Mouse (Mus musculus) MEL (cell line): ENCODE measurements at regions not wholly inside any gene's neighbourhood (a gene's known extent, or its start where the extent isn't known, plus 50 kb on each side); places are given as distances from the start of the nearest gene placed in this dataset.

ENCODE experiments used
- DNase-seq: peaks from one replicate; pipeline ENCODE4 v3.0.0; 2011; ENCODE audit warnings: low read depth, low spot score
- H3K27ac ChIP-seq: 2 replicates; pipeline ENCODE4 v1.5.1; 2012; ENCODE audit warnings: low read depth, mild to moderate bottlenecking, control low read depth, low read length, moderate library complexity; ENCODE audit not compliant: control insufficient read depth
- H3K27me3 ChIP-seq, 2 experiments: fragments of 150-350 bp in 1 of 2; sonication (generic) in 1 of 2; 2 replicates each; pipeline ENCODE4 v1.6.1; 2012; ENCODE audit warnings: low read length in 2 of 2, mild to moderate bottlenecking in 2 of 2, improper control_type of control experiment in 1 of 2, moderate library complexity in 1 of 2; ENCODE audit not compliant: insufficient read depth in 2 of 2, control insufficient read depth in 1 of 2
- H3K36me3 ChIP-seq, 2 experiments: 2 replicates each; pipeline ENCODE4 v1.6.1; 2012 to 2014; ENCODE audit warnings: low read length in 2 of 2, improper control_type of control experiment in 1 of 2, inconsistent platforms in 1 of 2, mild to moderate bottlenecking in 1 of 2; ENCODE audit not compliant: insufficient read depth in 2 of 2, control insufficient read depth in 1 of 2
- H3K4me1 ChIP-seq, 2 experiments: fragments of 150-350 bp in 1 of 2; sonication (generic) in 1 of 2; 2 replicates each; pipeline ENCODE4 v1.6.1; 2012; ENCODE audit warnings: low read length in 2 of 2, improper control_type of control experiment in 1 of 2, mild to moderate bottlenecking in 1 of 2; ENCODE audit not compliant: insufficient read depth in 2 of 2, control insufficient read depth in 1 of 2
- H3K4me3 ChIP-seq, 2 experiments: fragments of 150-350 bp in 1 of 2; sonication (generic) in 1 of 2; 2 replicates each; pipeline ENCODE4 v1.5.1; 2012; ENCODE audit warnings: low read depth in 2 of 2, low read length in 2 of 2, mild to moderate bottlenecking in 2 of 2, moderate library complexity in 2 of 2, control low read depth in 1 of 2, improper control_type of control experiment in 1 of 2; ENCODE audit not compliant: control insufficient read depth in 1 of 2, insufficient read depth in 1 of 2
- H3K79me2 ChIP-seq: 2 replicates; pipeline ENCODE4 v1.6.1; 2012; ENCODE audit warnings: mild to moderate bottlenecking, low read length, moderate library complexity; ENCODE audit not compliant: control insufficient read depth, poor library complexity, insufficient read depth
- H3K9ac ChIP-seq: 2 replicates; pipeline ENCODE4 v1.6.1; 2012; ENCODE audit warnings: low read depth, mild to moderate bottlenecking, control low read depth, low read length, moderate library complexity; ENCODE audit not compliant: control insufficient read depth, poor library complexity, severe bottlenecking
- H3K9me3 ChIP-seq: fragments of 150-350 bp; sonication (generic); replicated peaks from 2 replicates; pipeline ENCODE4 v1.6.1; 2012; ENCODE audit warnings: mild to moderate bottlenecking, low read length, improper control_type of control experiment, moderate library complexity; ENCODE audit not compliant: insufficient read depth
- BHLHE40 ChIP-seq: IDR thresholded peaks from 2 replicates; pipeline ENCODE4 v1.6.1; 2012; ENCODE audit warnings: low read depth, mild to moderate bottlenecking, inconsistent platforms, low read length, improper control_type of control experiment, borderline replicate concordance
- CHD1 ChIP-seq: IDR thresholded peaks from 2 replicates; pipeline ENCODE4 v1.6.1; 2012; ENCODE audit warnings: low read depth, mild to moderate bottlenecking, inconsistent platforms, low read length, improper control_type of control experiment
- CHD2 ChIP-seq: IDR thresholded peaks from 2 replicates; pipeline ENCODE4 v1.6.1; 2011; ENCODE audit warnings: low read length, improper control_type of control experiment
- ELF1 ChIP-seq: IDR thresholded peaks from 2 replicates; pipeline ENCODE4 v1.6.1; 2014; ENCODE audit warnings: low read depth, mild to moderate bottlenecking, inconsistent platforms, low read length, improper control_type of control experiment, moderate library complexity
- GABPA ChIP-seq: IDR thresholded peaks from 2 replicates; pipeline ENCODE4 v1.6.1; 2012; ENCODE audit warnings: low read depth, mild to moderate bottlenecking, inconsistent platforms, low read length, improper control_type of control experiment, moderate library complexity
- GATA1 ChIP-seq: IDR thresholded peaks from 2 replicates; pipeline ENCODE4 v1.6.1; 2011; ENCODE audit warnings: low read depth, low read length, improper control_type of control experiment
- HCFC1 ChIP-seq: IDR thresholded peaks from 2 replicates; pipeline ENCODE4 v1.6.1; 2012; ENCODE audit warnings: low read depth, mild to moderate bottlenecking, inconsistent platforms, low read length, improper control_type of control experiment, moderate library complexity
- MAZ ChIP-seq: IDR thresholded peaks from 2 replicates; pipeline ENCODE4 v1.6.1; 2012; ENCODE audit warnings: low read depth, mild to moderate bottlenecking, inconsistent platforms, low read length, improper control_type of control experiment
- MEF2A ChIP-seq: IDR thresholded peaks from 2 replicates; pipeline ENCODE4 v1.6.1; 2014; ENCODE audit warnings: low read depth, mild to moderate bottlenecking, inconsistent platforms, low read length, improper control_type of control experiment; ENCODE audit not compliant: poor library complexity, insufficient replicate concordance, severe bottlenecking; ENCODE audit errors: extremely low read depth
- MXI1 ChIP-seq: IDR thresholded peaks from 2 replicates; pipeline ENCODE4 v1.6.1; 2011; ENCODE audit warnings: mild to moderate bottlenecking, low read depth, low read length, improper control_type of control experiment
- MYB ChIP-seq: IDR thresholded peaks from 2 replicates; pipeline ENCODE4 v1.6.1; 2011; ENCODE audit warnings: mild to moderate bottlenecking, low read depth, low read length, improper control_type of control experiment
- MYC ChIP-seq: IDR thresholded peaks from 2 replicates; pipeline ENCODE4 v1.6.1; 2011; ENCODE audit warnings: low read depth, mild to moderate bottlenecking, low read length, improper control_type of control experiment, moderate library complexity
- NELFE ChIP-seq: IDR thresholded peaks from 2 replicates; pipeline ENCODE4 v1.6.1; 2011; ENCODE audit warnings: low read depth, low read length, improper control_type of control experiment
- POLR2A ChIP-seq, 2 experiments: IDR thresholded peaks; 2 replicates each; pipeline ENCODE4 v1.6.1; 2011 to 2012; ENCODE audit warnings: low read length in 2 of 2, mild to moderate bottlenecking in 2 of 2, control low read depth in 1 of 2, improper control_type of control experiment in 1 of 2, low read depth in 1 of 2, moderate library complexity in 1 of 2; ENCODE audit not compliant: control insufficient read depth in 1 of 2, insufficient read depth in 1 of 2, poor library complexity in 1 of 2
- POLR2AphosphoS5 ChIP-seq: IDR thresholded peaks from 2 replicates; pipeline ENCODE4 v1.6.1; 2012; ENCODE audit warnings: low read depth, borderline replicate concordance, mild to moderate bottlenecking, inconsistent platforms, low read length, moderate library complexity, mixed read lengths
- SIN3A ChIP-seq: IDR thresholded peaks from 2 replicates; pipeline ENCODE4 v1.6.1; 2012; ENCODE audit warnings: low read length, improper control_type of control experiment, inconsistent platforms
- USF2 ChIP-seq, 2 experiments: IDR thresholded peaks; 2 replicates each; pipeline ENCODE4 v1.6.1; 2011 to 2012; ENCODE audit warnings: improper control_type of control experiment in 2 of 2, low read length in 2 of 2, borderline replicate concordance in 1 of 2, inconsistent platforms in 1 of 2, low read depth in 1 of 2, mild to moderate bottlenecking in 1 of 2; ENCODE audit not compliant: insufficient read depth in 1 of 2
- ZC3H11A ChIP-seq: IDR thresholded peaks from 2 replicates; pipeline ENCODE4 v1.6.1; 2012; ENCODE audit warnings: low read depth, mild to moderate bottlenecking, inconsistent platforms, low read length, improper control_type of control experiment
- ZKSCAN1 ChIP-seq: IDR thresholded peaks from 2 replicates; pipeline ENCODE4 v1.6.1; 2012; ENCODE audit warnings: low read depth, mild to moderate bottlenecking, inconsistent platforms, low read length, improper control_type of control experiment, moderate library complexity
- ZMIZ1 ChIP-seq: IDR thresholded peaks from 2 replicates; pipeline ENCODE4 v1.6.1; 2012; ENCODE audit warnings: low read depth, mild to moderate bottlenecking, inconsistent platforms, low read length, improper control_type of control experiment, moderate library complexity

GRCm38 (mm10) chr16:30134642-30135165, 70.5 kb downstream of the Hes1 start:
- DNase-seq, result no peak
- TF ChIP-seq USF2 (IDR thresholded peaks at IDR 0.05; ENCODE audit: borderline replicate concordance in 1 of 2, insufficient read depth in 1 of 2, low read depth in 1 of 2, low read length in 2 of 2) (no peak), ZKSCAN1 (no peak), MAZ (no peak), ZMIZ1 (no peak), GATA1 (no peak), MYB (no peak), MYC (no peak), CHD2 (no peak), GABPA (no peak), HCFC1 (no peak), ZC3H11A (no peak), POLR2A (IDR thresholded peaks at IDR 0.05; ENCODE audit: control insufficient read depth in 1 of 2, insufficient read depth in 1 of 2, low read depth in 1 of 2, low read length in 2 of 2, poor library complexity in 1 of 2) (no peak), MEF2A (no peak), ELF1 (no peak)
- TF ChIP-seq, all 39 proteins: peak for 0
- Histone ChIP-seq H3K36me3 (peaks cover 0 to 5% of the 10 kb centered on the region in 2 experiments; a peak in 2 of 4 replicates), H3K27ac (no peak overlapping the region), H3K9me3 (no peaks in the 10 kb centered on the region), H3K27me3 (0 out of 4 replicates have a peak, but pooled peaks cover 0 to 3% of the 10 kb centered on the region in 2 experiments), H3K4me1 (peaks cover 5 to 7% of the 10 kb centered on the region in 2 experiments; a peak in 3 of 4 replicates), H3K9ac (no peak overlapping the region), H3K79me2 (no peaks in the 10 kb centered on the region), H3K4me3 (no peak overlapping the region)

- H3K4me3 ChIP-seq, result no peak overlapping the region
- H3K27ac ChIP-seq, result no peak overlapping the region
- DNase-seq, result no peak
- no peaks in the 10 kb centered on the region for H3K79me2 ChIP-seq
- TF ChIP-seq BHLHE40 (no peak), MXI1 (no peak), MEF2A (no peak), GABPA (no peak), CHD1 (no peak), ZMIZ1 (no peak), POLR2AphosphoS5 (no peak), MAZ (no peak), SIN3A (no peak), NELFE (no peak)
- H3K27me3 ChIP-seq, result no peaks in the 10 kb centered on the region
- no peaks in the 10 kb centered on the region for H3K9me3 ChIP-seq
- peaks cover 0 to 5% of the 10 kb centered on the region in 2 experiments; a peak in 2 of 4 replicates for H3K36me3 ChIP-seq
- H3K4me1 ChIP-seq, result peaks cover 5 to 7% of the 10 kb centered on the region in 2 experiments; a peak in 3 of 4 replicates
- H3K9ac ChIP-seq, result no peak overlapping the region
Observed at GRCm38 (mm10) chr16:30136849-30137248, 72.7 kb downstream of the Hes1 start.
